Mouse (Mus musculus): Measurements from ENCODE around the gene Ccdc184. TPM values are rescaled to one million over a fixed set of nuclear protein-coding genes. Genes with fewer than 3 reads are reported as not detected.
A peak's percentile ranks its signal among the peaks of the same experiment; 100 is the strongest.

Gene Ccdc184
- polyA plus RNA-seq, 1 experiment from 2014 or later = 12.2 TPM

DNA sequence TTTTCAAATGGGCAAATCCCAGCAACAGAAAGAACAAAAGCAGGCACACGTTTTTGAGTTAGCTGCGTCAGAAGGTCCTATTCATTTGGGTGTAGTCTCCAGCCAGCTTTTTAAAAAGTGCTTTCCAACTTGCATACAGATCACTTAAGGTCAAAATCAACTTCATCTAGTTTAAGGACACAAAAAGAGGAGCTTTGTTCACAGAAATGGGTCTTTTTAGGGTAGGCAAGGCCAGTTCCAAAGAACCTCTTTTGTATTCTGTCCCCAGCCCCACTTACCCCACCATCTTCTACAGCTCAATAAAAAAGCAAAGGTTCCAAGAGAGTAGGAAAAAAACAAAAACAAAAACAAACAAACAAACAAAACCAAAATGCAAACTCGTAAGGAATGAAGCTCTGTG, 32.3 kb upstream of the Ccdc184 start:
- no peaks in the 10 kb centered on the region for H3K27me3 ChIP-seq (ENCODE audit: control insufficient read depth, insufficient read depth, low read length)
- H3K27ac ChIP-seq (ENCODE audit: low read depth, low read length) = no peak overlapping the region
- WGBS = 80% methylated on average over 3 of the region's 3 CpGs
- H3K4me1 ChIP-seq (ENCODE audit: control insufficient read depth, insufficient read depth, low read length) = no peaks in the 10 kb centered on the region
- no peak overlapping the region for H3K4me2 ChIP-seq (ENCODE audit: low read depth)
- no peak overlapping the region for H3K9ac ChIP-seq (ENCODE audit: low read length)
- no peak for ATAC-seq (ENCODE audit: insufficient read depth, low FRiP score, low TSS enrichment)
- peaks cover 3% of the 10 kb centered on the region; the same call in 1 of the 2 replicates for H3K36me3 ChIP-seq (ENCODE audit: control insufficient read depth, insufficient read depth, low read length)
- H3K4me3 ChIP-seq (ENCODE audit: low read depth, low read length) = no peak overlapping the region
- DNase-seq (ENCODE audit: low spot score) = no peak
- H3K9me3 ChIP-seq (ENCODE audit: control insufficient read depth, low read length) = no peaks in the 10 kb centered on the region

GRCm38 (mm10) chr15:98135671-98136070, 31.3 kb upstream of the Ccdc184 start:
- Histone ChIP-seq H3K9me3 (ENCODE audit: control insufficient read depth, low read length) (no peaks in the 10 kb centered on the region), H3K36me3 (ENCODE audit: control insufficient read depth, insufficient read depth, low read length) (peaks cover 3% of the 10 kb centered on the region; the same call in 1 of the 2 replicates), H3K27ac (ENCODE audit: low read depth, low read length) (no peak overlapping the region), H3K4me2 (ENCODE audit: low read depth) (no peak overlapping the region), H3K4me1 (ENCODE audit: control insufficient read depth, insufficient read depth, low read length) (no peaks in the 10 kb centered on the region), H3K27me3 (ENCODE audit: control insufficient read depth, insufficient read depth, low read length) (no peaks in the 10 kb centered on the region), H3K4me3 (ENCODE audit: low read depth, low read length) (no peak overlapping the region), H3K9ac (ENCODE audit: low read length) (no peak overlapping the region)
- no peak for DNase-seq (ENCODE audit: low spot score)
- no peak for ATAC-seq (ENCODE audit: insufficient read depth, low FRiP score, low TSS enrichment)
- WGBS = 93% methylated on average over 13 of the region's 13 CpGs

DNA sequence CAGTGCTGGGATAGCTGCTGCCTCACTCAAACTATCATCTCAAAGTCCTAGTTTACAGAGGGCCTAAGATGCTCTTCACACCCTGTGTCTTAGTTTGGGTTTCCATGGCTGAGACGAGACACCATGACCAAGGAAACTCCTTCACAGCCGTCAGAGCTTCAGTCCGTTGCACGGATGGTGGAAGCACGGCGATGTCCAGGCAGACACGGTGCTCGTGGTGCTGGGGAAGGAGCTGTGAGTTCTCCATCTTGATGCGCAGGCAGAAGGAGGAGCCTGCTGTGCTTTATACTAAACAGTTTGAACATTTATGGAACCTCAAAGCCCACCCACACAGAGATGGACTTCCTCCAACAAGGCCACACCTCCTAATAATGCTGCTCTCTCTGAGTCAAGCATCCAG, 30.1 kb upstream of the Ccdc184 start:
- no peak overlapping the region for H3K4me3 ChIP-seq (ENCODE audit: low read depth, low read length)
- ATAC-seq (ENCODE audit: insufficient read depth, low FRiP score, low TSS enrichment) (no peak), DNase-seq (ENCODE audit: low spot score) (no peak)
- H3K27ac ChIP-seq (ENCODE audit: low read depth, low read length) = no peak overlapping the region
- H3K27me3 ChIP-seq (ENCODE audit: control insufficient read depth, insufficient read depth, low read length) = no peaks in the 10 kb centered on the region
- H3K9ac ChIP-seq (ENCODE audit: low read length) = no peak overlapping the region
- H3K9me3 ChIP-seq (ENCODE audit: control insufficient read depth, low read length) = no peaks in the 10 kb centered on the region
- 94% methylated on average over 9 of the region's 9 CpGs for WGBS
- H3K4me1 ChIP-seq (ENCODE audit: control insufficient read depth, insufficient read depth, low read length) = no peaks in the 10 kb centered on the region
- H3K4me2 ChIP-seq (ENCODE audit: low read depth) = no peak overlapping the region
- peaks cover 5% of the 10 kb centered on the region for H3K36me3 ChIP-seq (ENCODE audit: control insufficient read depth, insufficient read depth, low read length)

DNA sequence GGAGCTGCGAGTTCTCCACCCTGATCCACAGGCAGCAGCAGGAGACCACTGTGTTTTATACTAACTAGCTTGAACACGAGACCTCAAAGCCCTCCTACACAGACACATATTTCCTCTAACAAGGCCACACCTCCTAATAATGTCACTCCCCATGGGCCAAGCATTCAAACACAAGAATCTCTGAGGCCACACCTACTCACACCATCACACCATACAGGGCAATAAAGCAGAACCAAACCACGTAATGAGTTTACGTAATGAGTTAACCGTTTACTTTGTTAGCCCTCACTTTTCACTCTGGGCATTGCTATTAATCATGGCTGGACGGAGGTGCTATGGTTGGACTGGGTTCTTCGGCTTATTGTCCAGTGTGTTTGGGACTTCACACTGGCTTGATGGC, 27.2 kb upstream of the Ccdc184 start:
- Histone ChIP-seq H3K36me3 (ENCODE audit: control insufficient read depth, insufficient read depth, low read length) (peaks cover 7% of the 10 kb centered on the region), H3K27ac (ENCODE audit: low read depth, low read length) (no peak overlapping the region), H3K4me1 (ENCODE audit: control insufficient read depth, insufficient read depth, low read length) (no peaks in the 10 kb centered on the region; the same call in 1 of the 2 replicates), H3K9ac (ENCODE audit: low read length) (no peak overlapping the region), H3K4me3 (ENCODE audit: low read depth, low read length) (no peak overlapping the region), H3K4me2 (ENCODE audit: low read depth) (no peak overlapping the region), H3K27me3 (ENCODE audit: control insufficient read depth, insufficient read depth, low read length) (no peaks in the 10 kb centered on the region), H3K9me3 (ENCODE audit: control insufficient read depth, low read length) (no peaks in the 10 kb centered on the region)
- 74% methylated on average over 7 of the region's 7 CpGs for WGBS
- DNase-seq (ENCODE audit: low spot score) (no peak), ATAC-seq (ENCODE audit: insufficient read depth, low FRiP score, low TSS enrichment) (no peak)

DNA sequence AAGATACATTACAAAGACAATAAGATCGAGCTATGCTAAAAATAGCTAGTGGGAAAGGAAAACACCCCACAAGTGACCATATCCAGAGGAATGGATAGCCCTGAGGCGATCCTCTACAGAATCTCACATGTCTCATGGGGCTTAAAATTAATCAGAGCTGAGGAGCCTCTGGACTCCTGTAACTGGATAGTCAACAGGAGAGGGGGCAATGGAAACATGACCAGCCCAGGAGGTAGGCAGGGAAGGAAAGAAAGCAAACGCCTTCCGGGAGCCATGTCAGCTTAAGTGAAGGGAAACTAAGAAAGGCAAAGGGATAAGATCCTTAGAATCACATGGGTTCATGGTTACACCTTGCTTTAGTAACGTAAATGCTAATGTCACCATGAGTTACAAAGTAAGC, 26.1 kb upstream of the Ccdc184 start:
- H3K4me1 ChIP-seq (ENCODE audit: control insufficient read depth, insufficient read depth, low read length) = no peaks in the 10 kb centered on the region; the same call in 1 of the 2 replicates
- no peaks in the 10 kb centered on the region for H3K27me3 ChIP-seq (ENCODE audit: control insufficient read depth, insufficient read depth, low read length)
- no peak overlapping the region for H3K27ac ChIP-seq (ENCODE audit: low read depth, low read length)
- no peak overlapping the region for H3K4me3 ChIP-seq (ENCODE audit: low read depth, low read length)
- no peak overlapping the region for H3K9ac ChIP-seq (ENCODE audit: low read length)
- H3K36me3 ChIP-seq (ENCODE audit: control insufficient read depth, insufficient read depth, low read length) = peaks cover 4% of the 10 kb centered on the region; the same call in 1 of the 2 replicates
- no peaks in the 10 kb centered on the region for H3K9me3 ChIP-seq (ENCODE audit: control insufficient read depth, low read length)
- H3K4me2 ChIP-seq (ENCODE audit: low read depth) = no peak overlapping the region
- no peak for DNase-seq (ENCODE audit: low spot score)
- 96% methylated on average over 5 of the region's 5 CpGs for WGBS
- ATAC-seq (ENCODE audit: insufficient read depth, low FRiP score, low TSS enrichment) = no peak

DNA sequence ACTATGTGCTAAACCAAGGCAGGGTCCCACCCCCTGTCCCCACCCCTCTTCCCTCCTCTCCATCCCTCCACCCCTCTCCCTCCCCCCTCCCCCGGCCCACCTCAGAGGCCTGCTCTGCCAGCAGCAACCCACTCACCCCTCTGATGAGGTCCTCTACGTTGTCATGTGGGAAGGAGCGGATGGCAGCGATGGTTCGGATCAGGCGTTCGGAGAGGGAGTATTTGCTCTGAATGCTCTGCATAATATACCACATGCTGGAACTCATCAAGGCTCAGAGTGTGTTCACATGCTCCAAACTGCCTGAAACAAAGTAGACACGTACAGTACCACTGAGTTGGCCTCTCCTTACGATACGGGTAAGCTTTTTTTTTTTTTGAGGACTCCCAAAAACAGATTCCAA, 24.4 kb upstream of the Ccdc184 start:
- H3K4me1 ChIP-seq (ENCODE audit: control insufficient read depth, insufficient read depth, low read length) = no peaks in the 10 kb centered on the region; the same call in 1 of the 2 replicates
- H3K27ac ChIP-seq (ENCODE audit: low read depth, low read length) = no peak overlapping the region
- H3K9me3 ChIP-seq (ENCODE audit: control insufficient read depth, low read length) = no peaks in the 10 kb centered on the region
- WGBS = 91% methylated on average over 10 of the region's 10 CpGs
- H3K4me3 ChIP-seq (ENCODE audit: low read depth, low read length) = no peak overlapping the region
- H3K36me3 ChIP-seq (ENCODE audit: control insufficient read depth, insufficient read depth, low read length) = peaks cover 4% of the 10 kb centered on the region; the same call in 1 of the 2 replicates
- no peak overlapping the region for H3K4me2 ChIP-seq (ENCODE audit: low read depth)
- no peak for ATAC-seq (ENCODE audit: insufficient read depth, low FRiP score, low TSS enrichment)
- DNase-seq (ENCODE audit: low spot score) = no peak
- H3K27me3 ChIP-seq (ENCODE audit: control insufficient read depth, insufficient read depth, low read length) = no peaks in the 10 kb centered on the region
- no peak overlapping the region for H3K9ac ChIP-seq (ENCODE audit: low read length)

GRCm38 (mm10) chr15:98144861-98145507, 22.0 kb upstream of the Ccdc184 start:
- peak overlapping the region; percentile 94 for H3K4me3 ChIP-seq (ENCODE audit: low read depth, low read length)
- no peaks in the 10 kb centered on the region for H3K9me3 ChIP-seq (ENCODE audit: control insufficient read depth, low read length)
- H3K27ac ChIP-seq (ENCODE audit: low read depth, low read length) = peak overlapping the region; percentile 73
- WGBS = under 1% methylated on average over 36 of the region's 36 CpGs
- H3K4me1 ChIP-seq (ENCODE audit: control insufficient read depth, insufficient read depth, low read length) = no peaks in the 10 kb centered on the region; the same call in 1 of the 2 replicates
- peaks cover 4% of the 10 kb centered on the region; the same call in 1 of the 2 replicates for H3K36me3 ChIP-seq (ENCODE audit: control insufficient read depth, insufficient read depth, low read length)
- no peaks in the 10 kb centered on the region for H3K27me3 ChIP-seq (ENCODE audit: control insufficient read depth, insufficient read depth, low read length)
- H3K9ac ChIP-seq (ENCODE audit: low read length) = peak overlapping the region; percentile 95
- H3K4me2 ChIP-seq (ENCODE audit: low read depth) = peak overlapping the region; percentile 93
- ATAC-seq (ENCODE audit: insufficient read depth, low FRiP score, low TSS enrichment) (no peak; the same call in 1 of the 2 replicates), DNase-seq (ENCODE audit: low spot score) (no peak)

GRCm38 (mm10) chr15:98145559-98146181, 21.3 kb upstream of the Ccdc184 start:
- Histone ChIP-seq H3K36me3 (ENCODE audit: control insufficient read depth, insufficient read depth, low read length) (peaks cover 4% of the 10 kb centered on the region; the same call in 1 of the 2 replicates), H3K27ac (ENCODE audit: low read depth, low read length) (peak overlapping the region; percentile 73), H3K4me2 (ENCODE audit: low read depth) (peak overlapping the region; percentile 93), H3K27me3 (ENCODE audit: control insufficient read depth, insufficient read depth, low read length) (no peaks in the 10 kb centered on the region), H3K4me3 (ENCODE audit: low read depth, low read length) (peak overlapping the region; percentile 94), H3K4me1 (ENCODE audit: control insufficient read depth, insufficient read depth, low read length) (no peaks in the 10 kb centered on the region; the same call in 1 of the 2 replicates), H3K9ac (ENCODE audit: low read length) (peak overlapping the region; percentile 95), H3K9me3 (ENCODE audit: control insufficient read depth, low read length) (no peaks in the 10 kb centered on the region)
- 1% methylated on average over 38 of the region's 38 CpGs for WGBS
- peak; percentile 98 for ATAC-seq (ENCODE audit: insufficient read depth, low FRiP score, low TSS enrichment)
- peak; percentile 95 for DNase-seq (ENCODE audit: low spot score)

GRCm38 (mm10) chr15:98148356-98148755, 18.6 kb upstream of the Ccdc184 start:
- no peaks in the 10 kb centered on the region for H3K36me3 ChIP-seq (ENCODE audit: control insufficient read depth, insufficient read depth, low read length)
- H3K9ac ChIP-seq (ENCODE audit: low read length) = no peak overlapping the region
- ATAC-seq (ENCODE audit: insufficient read depth, low FRiP score, low TSS enrichment) (no peak), DNase-seq (ENCODE audit: low spot score) (no peak)
- no peak overlapping the region for H3K4me3 ChIP-seq (ENCODE audit: low read depth, low read length)
- no peaks in the 10 kb centered on the region for H3K27me3 ChIP-seq (ENCODE audit: control insufficient read depth, insufficient read depth, low read length)
- no peak overlapping the region for H3K4me2 ChIP-seq (ENCODE audit: low read depth)
- no peak overlapping the region for H3K27ac ChIP-seq (ENCODE audit: low read depth, low read length)
- no peaks in the 10 kb centered on the region; the same call in 1 of the 2 replicates for H3K4me1 ChIP-seq (ENCODE audit: control insufficient read depth, insufficient read depth, low read length)
- no peaks in the 10 kb centered on the region for H3K9me3 ChIP-seq (ENCODE audit: control insufficient read depth, low read length)
- WGBS = 81% methylated on average over 3 of the region's 3 CpGs
